Mouse (Mus musculus) gastrocnemius, postnatal 25 days (tissue): ENCODE measurements around the gene Wiz. TPM values are rescaled to one million over a fixed set of nuclear protein-coding genes. Genes with fewer than 3 reads are reported as not detected.

Experiments
- microRNA-seq, 2 experiments: library from miRNA; unstranded; fragments of <30 nt; microRNA quantifications; one replicate each; pipeline ENCODE4 v1.2.0; 2021; ENCODE audit warnings: borderline replicate concordance in 2 of 2
- total RNA-seq, 2 experiments: library from RNA; stranded (reverse); gene quantifications; 1 replicate in 1 of 2; 2 replicates in 1 of 2; pipeline ENCODE4 v1.2.3; 2021

Wiz gene
- total RNA-seq, 2 experiments from 2014 or later: 10.9 TPM

Small RNA genes within 50 kb of the gene (microRNA-seq; reads per million reads assigned to microRNA genes)
- 0 reads per million in 2 experiments for gene Gm22201

Other genes starting within 250 kb of the Wiz start
- 10 to 100 TPM; 12.6 to 13.4 TPM for gene Notch3, start 222.6 kb downstream of the Wiz start, total RNA-seq
- gene Ephx3, start 199.9 kb downstream of the Wiz start, total RNA-seq: under 1 TPM; 0.40 to 0.46 TPM
- 10 to 100 TPM; 36.6 to 37.5 TPM for gene Brd4, start 104.7 kb downstream of the Wiz start, total RNA-seq
- 10 to 100 TPM; 28.2 to 37.0 TPM for gene Akap8, start 68.2 kb downstream of the Wiz start, total RNA-seq
- gene Akap8l, start 38.8 kb downstream of the Wiz start, total RNA-seq: 10 to 100 TPM; 26.0 to 33.3 TPM
- under 1 TPM in 1 of 2 experiments, not detected in 1; 0.27 TPM for gene Rasal3, start 14.1 kb upstream of the Wiz start, total RNA-seq
- gene Pglyrp2, start 34.7 kb upstream of the Wiz start, total RNA-seq: not detected
- 10 to 100 TPM in 1 of 2 experiments, under 1 TPM in 1; 0.26 to 22.0 TPM for gene Cyp4f39, start 63.3 kb upstream of the Wiz start, total RNA-seq
- 1 to 10 TPM; 1.5 to 2.0 TPM for gene Cyp4f17, start 116.6 kb upstream of the Wiz start, total RNA-seq
- gene Cyp4f16, start 147.1 kb upstream of the Wiz start, total RNA-seq: 1 to 10 TPM in 1 of 2 experiments, under 1 TPM in 1; 0.72 to 2.2 TPM
- not detected for gene Cyp4f37, start 231.9 kb upstream of the Wiz start, total RNA-seq